Mouse (Mus musculus): Measurements from ENCODE around the gene Ifnz. TPM values are rescaled to one million over a fixed set of nuclear protein-coding genes. Genes with fewer than 3 reads are reported as not detected.
"Not testable (repeated sequence)": the region's sequence is repeated elsewhere in the genome, so short reads cannot be mapped to it uniquely, and the experiment has no call there.

Ifnz gene
- polyA plus RNA-seq, 1 experiment from 2014 or later: 0.48 TPM

DNA sequence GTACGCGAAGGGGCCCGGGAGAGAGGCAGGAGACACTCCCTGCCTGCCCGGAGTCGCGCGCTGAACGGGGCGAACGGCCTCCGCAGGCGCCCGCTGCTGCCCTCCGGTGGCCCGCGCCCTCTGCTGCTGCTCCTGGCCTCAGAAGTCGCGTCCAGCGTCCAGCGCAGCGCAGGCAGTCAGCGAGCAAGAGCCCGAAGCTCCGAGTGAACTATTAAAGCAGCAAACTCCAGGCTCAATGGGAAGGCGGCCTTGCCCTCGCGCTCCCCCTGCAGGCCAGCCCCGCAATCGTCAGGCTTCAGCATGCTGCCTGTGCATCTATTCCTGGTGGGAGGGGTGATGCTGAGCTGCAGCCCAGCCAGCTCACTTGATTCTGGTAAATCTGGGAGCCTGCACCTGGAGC, 2.4 kb upstream of the Ifnz start, which contains the start of gene Gm13272:
Gene Gm13272 (plus strand): TSS at position 301 of the 400 bp plus-strand sequence.
- ATAC-seq (ENCODE audit: insufficient read depth, low FRiP score); H3K27me3 ChIP-seq (ENCODE audit: control insufficient read depth, insufficient read depth, low read length); H3K27ac ChIP-seq (ENCODE audit: low read length); H3K36me3 ChIP-seq (ENCODE audit: control insufficient read depth, insufficient read depth, low read length); H3K4me1 ChIP-seq (ENCODE audit: control insufficient read depth, insufficient read depth, low read length); H3K9ac ChIP-seq (ENCODE audit: low read length); H3K9me3 ChIP-seq (replicated peaks; ENCODE audit: control insufficient read depth, low read length); H3K4me3 ChIP-seq (replicated peaks; ENCODE audit: low read length); H3K4me2 ChIP-seq (ENCODE audit: low read depth, low read length): not testable (repeated sequence)
- WGBS: no CpG with 5 or more reads among the region's 29 CpGs

GRCm38 (mm10) chr4:88780320-88780719, 1.6 kb upstream of the Ifnz start:
- WGBS: 53% methylated on average over 14 of the region's 18 CpGs
- H3K4me3 ChIP-seq (replicated peaks; ENCODE audit: low read length); H3K4me1 ChIP-seq (ENCODE audit: control insufficient read depth, insufficient read depth, low read length); H3K27me3 ChIP-seq (ENCODE audit: control insufficient read depth, insufficient read depth, low read length); ATAC-seq (ENCODE audit: insufficient read depth, low FRiP score); H3K9me3 ChIP-seq (replicated peaks; ENCODE audit: control insufficient read depth, low read length); H3K4me2 ChIP-seq (ENCODE audit: low read depth, low read length); H3K36me3 ChIP-seq (ENCODE audit: control insufficient read depth, insufficient read depth, low read length); H3K27ac ChIP-seq (ENCODE audit: low read length); H3K9ac ChIP-seq (ENCODE audit: low read length): not testable (repeated sequence)

GRCm38 (mm10) chr4:88782335-88782734, 404 bp downstream of the Ifnz start:
- 0% methylated on average over 3 of the region's 31 CpGs for WGBS
- not testable (repeated sequence) for ATAC-seq (ENCODE audit: insufficient read depth, low FRiP score); H3K27me3 ChIP-seq (ENCODE audit: control insufficient read depth, insufficient read depth, low read length); H3K36me3 ChIP-seq (ENCODE audit: control insufficient read depth, insufficient read depth, low read length); H3K9me3 ChIP-seq (replicated peaks; ENCODE audit: control insufficient read depth, low read length); H3K27ac ChIP-seq (ENCODE audit: low read length); H3K4me1 ChIP-seq (ENCODE audit: control insufficient read depth, insufficient read depth, low read length); H3K9ac ChIP-seq (ENCODE audit: low read length)
- Histone ChIP-seq H3K4me2 (ENCODE audit: low read depth, low read length) (peak overlapping the region; percentile 40), H3K4me3 (replicated peaks; ENCODE audit: low read length) (0 out of 2 replicates have a peak overlapping the region, but pooled peaks have one; percentile 22)

DNA sequence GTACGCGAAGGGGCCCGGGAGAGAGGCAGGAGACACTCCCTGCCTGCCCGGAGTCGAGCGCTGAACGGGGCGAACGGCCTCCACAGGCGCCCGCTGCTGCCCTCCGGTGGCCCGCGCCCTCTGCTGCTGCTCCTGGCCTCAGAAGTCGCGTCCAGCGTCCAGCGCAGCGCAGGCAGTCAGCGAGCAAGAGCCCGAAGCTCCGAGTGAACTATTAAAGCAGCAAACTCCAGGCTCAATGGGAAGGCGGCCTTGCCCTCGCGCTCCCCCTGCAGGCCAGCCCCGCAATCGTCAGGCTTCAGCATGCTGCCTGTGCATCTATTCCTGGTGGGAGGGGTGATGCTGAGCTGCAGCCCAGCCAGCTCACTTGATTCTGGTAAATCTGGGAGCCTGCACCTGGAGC, 3.5 kb downstream of the Ifnz start, which contains the start of gene Gm13276:
Gene Gm13276 (plus strand): TSS at position 301 of the 400 bp plus-strand sequence.
- not testable (repeated sequence) for H3K4me3 ChIP-seq (replicated peaks; ENCODE audit: low read length); H3K27ac ChIP-seq (ENCODE audit: low read length); H3K9me3 ChIP-seq (replicated peaks; ENCODE audit: control insufficient read depth, low read length); H3K9ac ChIP-seq (ENCODE audit: low read length); H3K27me3 ChIP-seq (ENCODE audit: control insufficient read depth, insufficient read depth, low read length); H3K36me3 ChIP-seq (ENCODE audit: control insufficient read depth, insufficient read depth, low read length); H3K4me1 ChIP-seq (ENCODE audit: control insufficient read depth, insufficient read depth, low read length); ATAC-seq (ENCODE audit: insufficient read depth, low FRiP score); H3K4me2 ChIP-seq (ENCODE audit: low read depth, low read length)
- WGBS: no CpG with 5 or more reads among the region's 27 CpGs

- not testable (repeated sequence) for H3K4me1 ChIP-seq (ENCODE audit: control insufficient read depth, insufficient read depth, low read length); H3K4me3 ChIP-seq (replicated peaks; ENCODE audit: low read length); ATAC-seq (ENCODE audit: insufficient read depth, low FRiP score); H3K4me2 ChIP-seq (ENCODE audit: low read depth, low read length); H3K27ac ChIP-seq (ENCODE audit: low read length); H3K27me3 ChIP-seq (ENCODE audit: control insufficient read depth, insufficient read depth, low read length); H3K9ac ChIP-seq (ENCODE audit: low read length); H3K36me3 ChIP-seq (ENCODE audit: control insufficient read depth, insufficient read depth, low read length); H3K9me3 ChIP-seq (replicated peaks; ENCODE audit: control insufficient read depth, low read length)
- 0% methylated on average over 3 of the region's 28 CpGs for WGBS
These were observed 6.5 kb downstream of the Ifnz start, which contains the start of gene Gm13277 for GRCm38 (mm10) chr4:88788402-88788801. TSS of gene Gm13277 (plus strand) at chr4:88788632.

DNA sequence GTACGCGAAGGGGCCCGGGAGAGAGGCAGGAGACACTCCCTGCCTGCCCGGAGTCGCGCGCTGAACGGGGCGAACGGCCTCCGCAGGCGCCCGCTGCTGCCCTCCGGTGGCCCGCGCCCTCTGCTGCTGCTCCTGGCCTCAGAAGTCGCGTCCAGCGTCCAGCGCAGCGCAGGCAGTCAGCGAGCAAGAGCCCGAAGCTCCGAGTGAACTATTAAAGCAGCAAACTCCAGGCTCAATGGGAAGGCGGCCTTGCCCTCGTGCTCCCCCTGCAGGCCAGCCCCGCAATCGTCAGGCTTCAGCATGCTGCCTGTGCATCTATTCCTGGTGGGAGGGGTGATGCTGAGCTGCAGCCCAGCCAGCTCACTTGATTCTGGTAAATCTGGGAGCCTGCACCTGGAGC, 9.3 kb downstream of the Ifnz start, which contains the start of gene Gm13278:
Gene Gm13278 (plus strand): TSS at position 301 of the 400 bp plus-strand sequence.
- H3K9me3 ChIP-seq (replicated peaks; ENCODE audit: control insufficient read depth, low read length); H3K27me3 ChIP-seq (ENCODE audit: control insufficient read depth, insufficient read depth, low read length); ATAC-seq (ENCODE audit: insufficient read depth, low FRiP score); H3K4me3 ChIP-seq (replicated peaks; ENCODE audit: low read length); H3K27ac ChIP-seq (ENCODE audit: low read length); H3K9ac ChIP-seq (ENCODE audit: low read length); H3K4me2 ChIP-seq (ENCODE audit: low read depth, low read length); H3K36me3 ChIP-seq (ENCODE audit: control insufficient read depth, insufficient read depth, low read length); H3K4me1 ChIP-seq (ENCODE audit: control insufficient read depth, insufficient read depth, low read length): not testable (repeated sequence)
- WGBS: no CpG with 5 or more reads among the region's 28 CpGs

- 2% methylated on average over 9 of the region's 52 CpGs for WGBS
- ATAC-seq (ENCODE audit: insufficient read depth, low FRiP score): not testable (repeated sequence)
These were observed 12.2 kb downstream of the Ifnz start, which contains the start of gene Gm13275 for GRCm38 (mm10) chr4:88793936-88794675. TSS of gene Gm13275 (plus strand) at chr4:88794487.

GRCm38 (mm10) chr4:88797097-88797496, 15.2 kb downstream of the Ifnz start, which contains the start of gene Gm13279:
TSS of gene Gm13279 (plus strand) at chr4:88797397.
- WGBS: no CpG with 5 or more reads among the region's 28 CpGs
- H3K4me3 ChIP-seq (replicated peaks; ENCODE audit: low read length); H3K4me2 ChIP-seq (ENCODE audit: low read depth, low read length); H3K4me1 ChIP-seq (ENCODE audit: control insufficient read depth, insufficient read depth, low read length); H3K27me3 ChIP-seq (ENCODE audit: control insufficient read depth, insufficient read depth, low read length); ATAC-seq (ENCODE audit: insufficient read depth, low FRiP score); H3K9me3 ChIP-seq (replicated peaks; ENCODE audit: control insufficient read depth, low read length); H3K36me3 ChIP-seq (ENCODE audit: control insufficient read depth, insufficient read depth, low read length); H3K9ac ChIP-seq (ENCODE audit: low read length); H3K27ac ChIP-seq (ENCODE audit: low read length): not testable (repeated sequence)

More at GRCm38 (mm10) chr4:88793936-88794675, 12.2 kb downstream of the Ifnz start, which contains the start of gene Gm13275:
- not testable (repeated sequence) for H3K4me3 ChIP-seq (replicated peaks; ENCODE audit: low read length); H3K36me3 ChIP-seq (ENCODE audit: control insufficient read depth, insufficient read depth, low read length); H3K27me3 ChIP-seq (ENCODE audit: control insufficient read depth, insufficient read depth, low read length); H3K4me1 ChIP-seq (ENCODE audit: control insufficient read depth, insufficient read depth, low read length); H3K9ac ChIP-seq (ENCODE audit: low read length); H3K27ac ChIP-seq (ENCODE audit: low read length); H3K9me3 ChIP-seq (replicated peaks; ENCODE audit: control insufficient read depth, low read length); H3K4me2 ChIP-seq (ENCODE audit: low read depth, low read length)

GRCm38 (mm10) chr4:88799365-88799764, 17.4 kb downstream of the Ifnz start, which contains the start of gene Gm13285:
TSS of gene Gm13285 (plus strand) at chr4:88799665.
- WGBS: 13% methylated on average over 4 of the region's 7 CpGs
- ATAC-seq (ENCODE audit: insufficient read depth, low FRiP score): not testable (repeated sequence)

More at GRCm38 (mm10) chr4:88799365-88799764, 17.4 kb downstream of the Ifnz start, which contains the start of gene Gm13285:
- not testable (repeated sequence) for H3K36me3 ChIP-seq (ENCODE audit: control insufficient read depth, insufficient read depth, low read length); H3K4me2 ChIP-seq (ENCODE audit: low read depth, low read length); H3K27ac ChIP-seq (ENCODE audit: low read length); H3K9me3 ChIP-seq (replicated peaks; ENCODE audit: control insufficient read depth, low read length); H3K4me1 ChIP-seq (ENCODE audit: control insufficient read depth, insufficient read depth, low read length); H3K27me3 ChIP-seq (ENCODE audit: control insufficient read depth, insufficient read depth, low read length); H3K9ac ChIP-seq (ENCODE audit: low read length); H3K4me3 ChIP-seq (replicated peaks; ENCODE audit: low read length)
